Comparison of ENCODE assay signal across 21 mouse cellular contexts in genomic region chr4:124968711-124969110, GRCm38 (mm10). TPM values are rescaled to one million over a fixed set of nuclear protein-coding genes. Genes with fewer than 3 reads are reported as not detected.
DNase-seq lines count a peak whose midpoint lies in the region; ATAC-seq lines count a peak whose summit lies in the region.
"Had no signal": no experiment of that assay in that cellular context is flagged by ENCODE, and none has a peak within 500 bp of the region (broad histone marks: within the 10 kb centered on the region; RNA-seq: fewer than 3 reads in every experiment).

No protein-coding gene starts in this region.

- H3K9ac ChIP-seq in forebrain, embryonic 12.5 days, result no peak overlapping the region
- no peak overlapping the region for H3K9ac ChIP-seq in forebrain, embryonic 15.5 days (replicated peaks)
- 0 out of 2 replicates have a peak overlapping the region, but pooled peaks have one; percentile 7 for H3K9ac ChIP-seq in midbrain, embryonic 13.5 days (replicated peaks)
- no peak overlapping the region for H3K9ac ChIP-seq in midbrain, embryonic 15.5 days
- no peak overlapping the region for H3K9ac ChIP-seq in embryonic facial prominence, embryonic 15.5 days
- H3K9ac ChIP-seq: neural tube, embryonic 13.5 days had no signal

- no peak overlapping the region for H3K4me2 ChIP-seq in forebrain, embryonic 12.5 days
- no peak overlapping the region for H3K4me2 ChIP-seq in forebrain, embryonic 15.5 days (replicated peaks)
- no peak overlapping the region for H3K4me2 ChIP-seq in midbrain, embryonic 13.5 days (replicated peaks)
- no peak overlapping the region for H3K4me2 ChIP-seq in midbrain, embryonic 15.5 days
- peak overlapping the region; percentile 4; the same call in 1 of the 2 replicates for H3K4me2 ChIP-seq in embryonic facial prominence, embryonic 15.5 days (replicated peaks)
- H3K4me2 ChIP-seq: heart, embryonic 11.5 days; liver, embryonic 11.5 days; neural tube, embryonic 13.5 days had no signal

- peaks cover 35% of the 10 kb centered on the region for H3K4me1 ChIP-seq in forebrain, embryonic 12.5 days
- no peaks in the 10 kb centered on the region for H3K4me1 ChIP-seq in forebrain, embryonic 15.5 days
- H3K4me1 ChIP-seq in midbrain, embryonic 13.5 days (replicated peaks), result peaks cover 38% of the 10 kb centered on the region
- peaks cover 21% of the 10 kb centered on the region for H3K4me1 ChIP-seq in midbrain, embryonic 15.5 days
- peaks cover 54% of the 10 kb centered on the region for H3K4me1 ChIP-seq in embryonic facial prominence, embryonic 15.5 days

- no peaks in the 10 kb centered on the region for H3K27me3 ChIP-seq in forebrain, embryonic 12.5 days
- H3K27me3 ChIP-seq in forebrain, embryonic 15.5 days, result no peaks in the 10 kb centered on the region
- no peaks in the 10 kb centered on the region for H3K27me3 ChIP-seq in midbrain, embryonic 13.5 days
- H3K27me3 ChIP-seq in midbrain, embryonic 15.5 days (replicated peaks), result no peaks in the 10 kb centered on the region
- peaks cover 9% of the 10 kb centered on the region for H3K27me3 ChIP-seq in embryonic facial prominence, embryonic 15.5 days
- H3K27me3 ChIP-seq: neural tube, embryonic 13.5 days had no signal

- DNase-seq in thymus, postnatal 14 days, result no peak
- DNase-seq: cerebellum, adult 2 months; cerebellum, postnatal 36 days; gastrocnemius, adult 2 months; heart, postnatal 14 days; kidney, adult 11 months; lung, adult 18-20 months; lung, postnatal 14 days; spleen, adult 18-20 months had no signal

- H3K27ac ChIP-seq in forebrain, embryonic 12.5 days, result peak overlapping the region; percentile 14
- H3K27ac ChIP-seq in forebrain, embryonic 15.5 days (replicated peaks), result no peak overlapping the region
- H3K27ac ChIP-seq in midbrain, embryonic 13.5 days, result peak overlapping the region; percentile 30; the same call in 1 of the 2 replicates
- no peak overlapping the region for H3K27ac ChIP-seq in midbrain, embryonic 15.5 days
- H3K27ac ChIP-seq in embryonic facial prominence, embryonic 15.5 days (replicated peaks), result peak overlapping the region; percentile 69
- H3K27ac ChIP-seq: gastrocnemius, adult 2 months; kidney, postnatal 0 days; neural tube, embryonic 13.5 days had no signal

- no peaks in the 10 kb centered on the region for H3K36me3 ChIP-seq in forebrain, embryonic 12.5 days (replicated peaks)
- H3K36me3 ChIP-seq in forebrain, embryonic 15.5 days, result no peaks in the 10 kb centered on the region
- no peaks in the 10 kb centered on the region for H3K36me3 ChIP-seq in midbrain, embryonic 13.5 days
- H3K36me3 ChIP-seq in midbrain, embryonic 15.5 days (replicated peaks), result no peaks in the 10 kb centered on the region
- no peaks in the 10 kb centered on the region for H3K36me3 ChIP-seq in embryonic facial prominence, embryonic 15.5 days
- H3K36me3 ChIP-seq: neural tube, embryonic 13.5 days had no signal

- no peaks in the 10 kb centered on the region for H3K9me3 ChIP-seq in forebrain, embryonic 12.5 days
- no peaks in the 10 kb centered on the region for H3K9me3 ChIP-seq in forebrain, embryonic 15.5 days
- H3K9me3 ChIP-seq in midbrain, embryonic 13.5 days, result no peaks in the 10 kb centered on the region
- H3K9me3 ChIP-seq in midbrain, embryonic 15.5 days, result no peaks in the 10 kb centered on the region
- H3K9me3 ChIP-seq in embryonic facial prominence, embryonic 15.5 days (replicated peaks), result no peaks in the 10 kb centered on the region
- H3K9me3 ChIP-seq: neural tube, embryonic 13.5 days had no signal

- H3K4me3 ChIP-seq in forebrain, embryonic 12.5 days (replicated peaks), result no peak overlapping the region
- H3K4me3 ChIP-seq in forebrain, embryonic 15.5 days, result no peak overlapping the region
- no peak overlapping the region for H3K4me3 ChIP-seq in midbrain, embryonic 13.5 days (replicated peaks)
- no peak overlapping the region for H3K4me3 ChIP-seq in midbrain, embryonic 15.5 days
- no peak overlapping the region for H3K4me3 ChIP-seq in embryonic facial prominence, embryonic 15.5 days (replicated peaks)
- H3K4me3 ChIP-seq: gastrocnemius, adult 2 months; megakaryocyte, embryonic 14.5 days; neural tube, embryonic 13.5 days had no signal

- 35% methylated on average over 6 of the region's 6 CpGs for WGBS in forebrain, embryonic 12.5 days
- 14% methylated on average over 6 of the region's 6 CpGs for WGBS in forebrain, embryonic 15.5 days
- 51% methylated on average over 6 of the region's 6 CpGs for WGBS in midbrain, embryonic 13.5 days
- WGBS in midbrain, embryonic 15.5 days, result 46% methylated on average over 6 of the region's 6 CpGs
- 33% methylated on average over 6 of the region's 6 CpGs for WGBS in embryonic facial prominence, embryonic 15.5 days

- ATAC-seq in forebrain, embryonic 12.5 days (ENCODE audit: low FRiP score), result no peak
- ATAC-seq in forebrain, embryonic 15.5 days (replicated peaks), result no peak
- ATAC-seq in midbrain, embryonic 13.5 days, result no peak
- ATAC-seq in midbrain, embryonic 15.5 days (replicated peaks), result no peak
- peak; percentile 69 for ATAC-seq in embryonic facial prominence, embryonic 15.5 days (ENCODE audit: insufficient number of reproducible peaks, low FRiP score, low TSS enrichment, low read depth)
- no peak for ATAC-seq in erythroid progenitor cell, adult 5-6 weeks (replicated peaks; ENCODE audit: low FRiP score, poor library complexity, severe bottlenecking)
- ATAC-seq: forebrain, embryonic 16.5 days had no signal

RNA-seq across cellular contexts. Expression of gene Rspo1, which starts 17.5 kb away (rescaled TPM):
- polyA plus RNA-seq in forebrain, embryonic 12.5 days (2016; fragmentation: Nextera tagmentation; extraction: Ambion mirVana), result 20.3 and 26.2 TPM in 2 replicates
- 2.7 and 4.5 TPM in 2 replicates for polyA plus RNA-seq in forebrain, embryonic 15.5 days (2015; fragmentation: Nextera tagmentation; extraction: Ambion mirVana)
- polyA plus RNA-seq in midbrain, embryonic 13.5 days (2015; fragmentation: Nextera tagmentation; extraction: Ambion mirVana), result 3.5 and 7.6 TPM in 2 replicates
- polyA plus RNA-seq in midbrain, embryonic 15.5 days (2015; fragmentation: Nextera tagmentation; extraction: Ambion mirVana), result 2.4 and 3.7 TPM in 2 replicates
- 21.7 and 23.5 TPM in 2 replicates for polyA plus RNA-seq in embryonic facial prominence, embryonic 15.5 days (2015; fragmentation: Nextera tagmentation; extraction: Ambion mirVana)
- 0.72 TPM in 1 of 2 replicates, not detected in the other for total RNA-seq in erythroid progenitor cell, adult 5-6 weeks (2015; ENCODE audit: low replicate concordance)
- not detected in 2 replicates for total RNA-seq in erythroid progenitor cell, adult 5-6 weeks (2017; ENCODE audit: low replicate concordance)

RNA-seq across cellular contexts. Expression of gene Cdca8, which starts 29.6 kb away (rescaled TPM):
- polyA plus RNA-seq in forebrain, embryonic 12.5 days (2016; fragmentation: Nextera tagmentation; extraction: Ambion mirVana), result 243 and 257 TPM in 2 replicates
- 81.4 and 87.0 TPM in 2 replicates for polyA plus RNA-seq in forebrain, embryonic 15.5 days (2015; fragmentation: Nextera tagmentation; extraction: Ambion mirVana)
- polyA plus RNA-seq in midbrain, embryonic 13.5 days (2015; fragmentation: Nextera tagmentation; extraction: Ambion mirVana), result 76.4 and 77.6 TPM in 2 replicates
- polyA plus RNA-seq in midbrain, embryonic 15.5 days (2015; fragmentation: Nextera tagmentation; extraction: Ambion mirVana), result 24.8 and 30.6 TPM in 2 replicates
- 100.0 and 102 TPM in 2 replicates for polyA plus RNA-seq in embryonic facial prominence, embryonic 15.5 days (2015; fragmentation: Nextera tagmentation; extraction: Ambion mirVana)
- total RNA-seq in erythroid progenitor cell, adult 5-6 weeks (2015; ENCODE audit: low replicate concordance), result 272 and 278 TPM in 2 replicates
- 294 and 381 TPM in 2 replicates for total RNA-seq in erythroid progenitor cell, adult 5-6 weeks (2017; ENCODE audit: low replicate concordance)

RNA-seq across cellular contexts. Expression of gene 9930104L06Rik, which starts 31.9 kb away (rescaled TPM):
- polyA plus RNA-seq in forebrain, embryonic 12.5 days (2016; fragmentation: Nextera tagmentation; extraction: Ambion mirVana), result 16.7 and 18.9 TPM in 2 replicates
- 16.2 and 20.0 TPM in 2 replicates for polyA plus RNA-seq in forebrain, embryonic 15.5 days (2015; fragmentation: Nextera tagmentation; extraction: Ambion mirVana)
- polyA plus RNA-seq in midbrain, embryonic 13.5 days (2015; fragmentation: Nextera tagmentation; extraction: Ambion mirVana), result 14.8 and 21.6 TPM in 2 replicates
- polyA plus RNA-seq in midbrain, embryonic 15.5 days (2015; fragmentation: Nextera tagmentation; extraction: Ambion mirVana), result 14.3 and 16.9 TPM in 2 replicates
- 12.4 and 16.7 TPM in 2 replicates for polyA plus RNA-seq in embryonic facial prominence, embryonic 15.5 days (2015; fragmentation: Nextera tagmentation; extraction: Ambion mirVana)
- total RNA-seq in erythroid progenitor cell, adult 5-6 weeks (2015; ENCODE audit: low replicate concordance), result 1.7 and 4.0 TPM in 2 replicates
- 12.2 and 15.8 TPM in 2 replicates for total RNA-seq in erythroid progenitor cell, adult 5-6 weeks (2017; ENCODE audit: low replicate concordance)

RNA-seq across cellular contexts. Expression of gene Gnl2, which starts 47.7 kb away (rescaled TPM):
- polyA plus RNA-seq in forebrain, embryonic 12.5 days (2016; fragmentation: Nextera tagmentation; extraction: Ambion mirVana), result 97.1 and 103 TPM in 2 replicates
- polyA plus RNA-seq in forebrain, embryonic 15.5 days (2015; fragmentation: Nextera tagmentation; extraction: Ambion mirVana), result 93.6 and 95.8 TPM in 2 replicates
- 94.8 and 99.1 TPM in 2 replicates for polyA plus RNA-seq in midbrain, embryonic 13.5 days (2015; fragmentation: Nextera tagmentation; extraction: Ambion mirVana)
- polyA plus RNA-seq in midbrain, embryonic 15.5 days (2015; fragmentation: Nextera tagmentation; extraction: Ambion mirVana), result 96.9 and 104 TPM in 2 replicates
- polyA plus RNA-seq in embryonic facial prominence, embryonic 15.5 days (2015; fragmentation: Nextera tagmentation; extraction: Ambion mirVana), result 85.9 and 102 TPM in 2 replicates
- total RNA-seq in erythroid progenitor cell, adult 5-6 weeks (2015; ENCODE audit: low replicate concordance), result 12.3 and 25.6 TPM in 2 replicates
- total RNA-seq in erythroid progenitor cell, adult 5-6 weeks (2017; ENCODE audit: low replicate concordance), result 34.7 and 36.3 TPM in 2 replicates

Comparison
In these comparisons a context has a peak if more than half of its experiments do, and no peak if none do; other contexts are left out.
1. H3K27ac ChIP-seq: peak in forebrain, embryonic 12.5 days (single experiment), midbrain, embryonic 13.5 days (single experiment) and embryonic facial prominence, embryonic 15.5 days (single experiment); none in forebrain, embryonic 15.5 days (single experiment) and midbrain, embryonic 15.5 days (single experiment).